Mouse (Mus musculus): Measurements from ENCODE around the gene Cct4.

DNA sequence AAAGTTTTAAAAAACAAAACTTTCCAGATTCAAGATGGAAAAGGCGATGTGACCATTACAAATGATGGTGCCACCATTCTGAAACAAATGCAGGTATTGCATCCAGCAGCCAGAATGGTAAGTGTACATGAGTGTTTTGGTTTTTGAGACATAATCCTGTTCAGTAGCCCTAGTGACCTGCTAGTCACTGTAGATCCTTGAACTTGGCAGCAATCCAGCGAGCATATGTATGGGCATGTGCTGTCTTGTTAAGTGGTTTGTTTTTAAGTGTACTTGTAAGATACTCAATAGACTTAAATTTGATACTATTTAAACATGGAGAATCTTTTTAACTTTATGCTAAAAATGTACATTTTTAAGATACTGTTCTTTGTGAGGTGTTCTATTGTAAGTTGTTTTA, 4.0 kb downstream of the Cct4 start:
- TF ChIP-seq CTCF (IDR thresholded peaks at IDR 0.05; ENCODE audit: borderline replicate concordance, control insufficient read depth, extremely low read depth, insufficient read depth, low read length, poor library complexity) (no peak), POLR2A (IDR thresholded peaks at IDR 0.05; ENCODE audit: control insufficient read depth, extremely low read depth, insufficient read depth, low read length, poor library complexity) (no peak)
